Mouse (Mus musculus): ENCODE data around the gene Tatdn3.
"Not testable (repeated sequence)": the region's sequence is repeated elsewhere in the genome, so short reads cannot be mapped to it uniquely, and the experiment has no call there.

Tatdn3 gene

GRCm38 (mm10) chr1:191030182-191030581 lies 32.5 kb downstream of the Tatdn3 start:
- no peak for DNase-seq

GRCm38 (mm10) chr1:191026021-191026713 lies 36.6 kb downstream of the Tatdn3 start, which contains the start of gene Flvcr1:
Gene Flvcr1 (minus strand): TSS chr1:191026158.
- peak; percentile 96 to 97 for DNase-seq

- no peak for DNase-seq
These were observed 37.4 kb downstream of the Tatdn3 start for GRCm38 (mm10) chr1:191025016-191026012.

GRCm38 (mm10) chr1:191023806-191024205 lies 38.9 kb downstream of the Tatdn3 start:
- not testable (repeated sequence) for DNase-seq

GRCm38 (mm10) chr1:191023140-191023539 lies 39.6 kb downstream of the Tatdn3 start:
- DNase-seq, result no peak

- DNase-seq, result no peak
These were observed 41.7 kb downstream of the Tatdn3 start for GRCm38 (mm10) chr1:191021016-191021415.

GRCm38 (mm10) chr1:191020217-191020924 lies 42.4 kb downstream of the Tatdn3 start:
- DNase-seq, result no peak

GRCm38 (mm10) chr1:191019803-191020202 lies 42.9 kb downstream of the Tatdn3 start:
- DNase-seq, result no peak

- DNase-seq, result no peak
These were observed 48.5 kb downstream of the Tatdn3 start for GRCm38 (mm10) chr1:191014271-191014670.

- DNase-seq, result peak; percentile 22 to 28
These were observed 54.0 kb downstream of the Tatdn3 start for GRCm38 (mm10) chr1:191008707-191009106.

- peak in 1 of 2 experiments; percentile 26 for DNase-seq
These were observed 60.5 kb downstream of the Tatdn3 start for GRCm38 (mm10) chr1:191002201-191002600.

GRCm38 (mm10) chr1:191000686-191001085 lies 62.0 kb downstream of the Tatdn3 start:
- no peak for DNase-seq

GRCm38 (mm10) chr1:190998027-190998426 lies 64.7 kb downstream of the Tatdn3 start:
- DNase-seq, result no peak

GRCm38 (mm10) chr1:190996346-190996877 lies 66.3 kb downstream of the Tatdn3 start:
- DNase-seq, result no peak
